Mouse (Mus musculus) megakaryocyte, embryonic 14.5 days (primary cell): Measurements from ENCODE around the gene Pold1.

Experiments
- FLI1 ChIP-seq: IDR thresholded peaks from 2 replicates; pipeline ENCODE4 v1.6.1; 2012; ENCODE audit warnings: low read length, inconsistent platforms, mixed read lengths
- GATA1 ChIP-seq: IDR thresholded peaks from 3 replicates; pipeline ENCODE4 v1.6.1; 2012; ENCODE audit warnings: mixed read lengths, low read length, inconsistent platforms, borderline replicate concordance

GRCm38 (mm10) chr7:44534242-44534641 lies 14.4 kb downstream of the Pold1 start:
- TF ChIP-seq GATA1 (no peak), FLI1 (no peak)
